Mouse (Mus musculus) megakaryocyte-erythroid progenitor cell, adult 5-6 weeks (primary cell): ENCODE results near the gene Vmn2r72. TPM values are rescaled to one million over a fixed set of nuclear protein-coding genes. Genes with fewer than 3 reads are reported as not detected.

Experiments
- ATAC-seq: replicated peaks from 2 replicates; pipeline ENCODE4 v1.8.0; 2016; ENCODE audit warnings: mild to moderate bottlenecking, inconsistent platforms; ENCODE audit not compliant: severe bottlenecking, poor library complexity, low FRiP score, low TSS enrichment
- total RNA-seq, 2 experiments: library from RNA; stranded (forward) in 1 of 2; stranded (reverse) in 1 of 2; fragments of 200-1000, 215-1000 nt in 1 of 2; fragments of >200 nt in 1 of 2; fragmentation: Nextera tagmentation in 1 of 2; gene quantifications; 2 replicates each; pipeline ENCODE4 v1.2.3; 2014 to 2017

The Vmn2r72 gene
- total RNA-seq (2014; fragmentation: Nextera tagmentation) (not detected in 2 replicates), total RNA-seq (2017) (not detected in 2 replicates)

GRCm38 (mm10) chr7:85754997-85755396, at the start of gene Vmn2r72:
Gene Vmn2r72, minus strand, starts transcription at chr7:85755097.
- no peak for ATAC-seq

Other genes with a start within 250 kb of the Vmn2r72 start
- not detected in 2 replicates for gene Vmn2r71, start 192.0 kb downstream of the Vmn2r72 start, total RNA-seq (2014; fragmentation: Nextera tagmentation)
- not detected in 2 replicates for gene Vmn2r71, start 192.0 kb downstream of the Vmn2r72 start, total RNA-seq (2017)
- gene Vmn2r70, start 185.9 kb downstream of the Vmn2r72 start, total RNA-seq (2014; fragmentation: Nextera tagmentation) = not detected in 2 replicates
- not detected in 2 replicates for gene Vmn2r70, start 185.9 kb downstream of the Vmn2r72 start, total RNA-seq (2017)
- not detected in 2 replicates for gene Vmn2r73, start 121.2 kb upstream of the Vmn2r72 start, total RNA-seq (2014; fragmentation: Nextera tagmentation)
- gene Vmn2r73, start 121.2 kb upstream of the Vmn2r72 start, total RNA-seq (2017) = not detected in 2 replicates
- not detected in 2 replicates for gene Vmn2r74, start 206.5 kb upstream of the Vmn2r72 start, total RNA-seq (2014; fragmentation: Nextera tagmentation)
- gene Vmn2r74, start 206.5 kb upstream of the Vmn2r72 start, total RNA-seq (2017) = not detected in 2 replicates